Mouse (Mus musculus) megakaryocyte, embryonic 14.5 days (primary cell): ENCODE data around the gene Vwa5a. TPM values are rescaled to one million over a fixed set of nuclear protein-coding genes. Genes with fewer than 3 reads are reported as not detected.

Experiments
- H3K27me3 ChIP-seq: replicated peaks from 2 replicates; pipeline ENCODE3; 2012; ENCODE audit warnings: inconsistent platforms
- H3K36me3 ChIP-seq: replicated peaks from 2 replicates; pipeline ENCODE3; 2012; ENCODE audit warnings: low read length, inconsistent platforms, mixed read lengths
- H3K4me1 ChIP-seq: 2 replicates; pipeline ENCODE4 v1.6.1; 2012; ENCODE audit warnings: inconsistent platforms
- H3K4me3 ChIP-seq: replicated peaks from 2 replicates; pipeline ENCODE3; 2012; ENCODE audit warnings: moderate library complexity, mild to moderate bottlenecking, inconsistent platforms
- H3K9me3 ChIP-seq: 2 replicates; pipeline ENCODE4 v1.6.1; 2012; ENCODE audit warnings: inconsistent platforms
- FLI1 ChIP-seq: IDR thresholded peaks from 2 replicates; pipeline ENCODE4 v1.6.1; 2012; ENCODE audit warnings: low read length, inconsistent platforms, mixed read lengths
- GATA1 ChIP-seq: IDR thresholded peaks from 3 replicates; pipeline ENCODE4 v1.6.1; 2012; ENCODE audit warnings: mixed read lengths, low read length, inconsistent platforms, borderline replicate concordance
- polyA plus RNA-seq: library from polyadenylated mRNA; stranded (reverse); fragments of >175 nt; gene quantifications from 2 replicates; pipeline ENCODE4 v1.2.3, GENCODE M21; 2012; ENCODE audit warnings: low replicate concordance; ENCODE audit not compliant: insufficient read depth

The Vwa5a gene
- polyA plus RNA-seq, 1 experiment, result 0.40 TPM

- H3K36me3 ChIP-seq, result no peaks in the 10 kb centered on the region
- no peaks in the 10 kb centered on the region for H3K27me3 ChIP-seq
- TF ChIP-seq GATA1 (no peak), FLI1 (no peak)
- H3K4me3 ChIP-seq, result no peak overlapping the region
- H3K4me1 ChIP-seq, result no peaks in the 10 kb centered on the region
- H3K9me3 ChIP-seq, result no peaks in the 10 kb centered on the region
These were observed 74.6 kb downstream of the Vwa5a start for GRCm38 (mm10) chr9:38792689-38793088.

Other genes starting within 250 kb of the Vwa5a start
- not detected in 2 replicates for gene Olfr905, start 247.2 kb upstream of the Vwa5a start, polyA plus RNA-seq
- gene Olfr906, start 231.2 kb upstream of the Vwa5a start, polyA plus RNA-seq, result not detected in 2 replicates
- not detected in 2 replicates for gene Olfr907, start 222.5 kb upstream of the Vwa5a start, polyA plus RNA-seq
- gene Olfr911-ps1, start 196.7 kb upstream of the Vwa5a start, polyA plus RNA-seq, result not detected in 2 replicates
- gene Olfr910, start 180.4 kb upstream of the Vwa5a start, polyA plus RNA-seq, result not detected in 2 replicates
- not detected in 2 replicates for gene Olfr912, start 138.1 kb upstream of the Vwa5a start, polyA plus RNA-seq
- not detected in 2 replicates for gene Olfr913, start 125.5 kb upstream of the Vwa5a start, polyA plus RNA-seq
- gene Olfr914, start 113.2 kb upstream of the Vwa5a start, polyA plus RNA-seq, result not detected in 2 replicates
- 0.02 TPM in 1 of 2 replicates, not detected in the other for gene Olfr916, start 58.4 kb upstream of the Vwa5a start, polyA plus RNA-seq
- gene Olfr917, start 52.4 kb upstream of the Vwa5a start, polyA plus RNA-seq, result not detected in 2 replicates
- not detected in 2 replicates for gene Olfr918, start 43.7 kb upstream of the Vwa5a start, polyA plus RNA-seq
- not detected in 2 replicates for gene Olfr919, start 14.6 kb upstream of the Vwa5a start, polyA plus RNA-seq
- gene Olfr920, start 34.0 kb downstream of the Vwa5a start, polyA plus RNA-seq, result not detected in 2 replicates
- not detected in 2 replicates for gene Olfr921, start 54.8 kb downstream of the Vwa5a start, polyA plus RNA-seq
- not detected in 2 replicates for gene Olfr922, start 96.3 kb downstream of the Vwa5a start, polyA plus RNA-seq
- not detected in 2 replicates for gene Olfr923, start 108.3 kb downstream of the Vwa5a start, polyA plus RNA-seq
- gene Olfr924, start 126.2 kb downstream of the Vwa5a start, polyA plus RNA-seq, result not detected in 2 replicates
- gene Olfr26, start 136.8 kb downstream of the Vwa5a start, polyA plus RNA-seq, result not detected in 2 replicates
- gene Olfr926, start 158.9 kb downstream of the Vwa5a start, polyA plus RNA-seq, result not detected in 2 replicates
- gene Olfr930, start 211.5 kb downstream of the Vwa5a start, polyA plus RNA-seq, result not detected in 2 replicates